Mouse (Mus musculus) stomach, postnatal 0 days (tissue): ENCODE measurements around the gene Atp5d. TPM values are rescaled to one million over a fixed set of nuclear protein-coding genes. Genes with fewer than 3 reads are reported as not detected.

Experiments
- ATAC-seq: fragments of 200-750 bp; cut with Nextera tagmentation; 2 replicates; pipeline ENCODE4 v1.8.0; 2017; ENCODE audit not compliant: low FRiP score, low TSS enrichment
- DNase-seq: peaks from one replicate; pipeline ENCODE4 v3.0.0-alpha.2; 2016; ENCODE audit warnings: low spot score
- H3K27ac ChIP-seq: fragments of 300-500 bp; sonication (generic); replicated peaks from 2 replicates; pipeline ENCODE4 v1.5.1; 2014; ENCODE audit warnings: mild to moderate bottlenecking, control low read depth
- H3K27me3 ChIP-seq: fragments of 300-500 bp; sonication (generic); 2 replicates; pipeline ENCODE4 v1.6.1; 2014; ENCODE audit warnings: low read length; ENCODE audit not compliant: control insufficient read depth, insufficient read depth
- H3K36me3 ChIP-seq: fragments of 300-500 bp; sonication (generic); 2 replicates; pipeline ENCODE4 v1.6.1; 2014; ENCODE audit warnings: low read length, mixed read lengths; ENCODE audit not compliant: control insufficient read depth, insufficient read depth
- H3K4me1 ChIP-seq: fragments of 300-500 bp; sonication (generic); replicated peaks from 2 replicates; pipeline ENCODE4 v1.6.1; 2014; ENCODE audit warnings: antibody characterized with exemption; ENCODE audit not compliant: control insufficient read depth, insufficient read depth
- H3K4me2 ChIP-seq: fragments of 300-500 bp; sonication (generic); replicated peaks from 2 replicates; pipeline ENCODE4 v1.6.1; 2014; ENCODE audit warnings: low read depth, mild to moderate bottlenecking, control low read depth, moderate library complexity
- H3K4me3 ChIP-seq: fragments of 300-500 bp; sonication (generic); 2 replicates; pipeline ENCODE4 v1.5.1; 2014; ENCODE audit warnings: low read depth, low read length, control low read depth
- H3K9ac ChIP-seq: fragments of 300-500 bp; sonication (generic); 2 replicates; pipeline ENCODE4 v1.6.1; 2014; ENCODE audit warnings: mild to moderate bottlenecking, low read length, control low read depth, mixed read lengths
- H3K9me3 ChIP-seq: fragments of 300-500 bp; sonication (generic); 2 replicates; pipeline ENCODE4 v1.6.1; 2016; ENCODE audit warnings: low read length; ENCODE audit not compliant: control insufficient read depth
- CTCF ChIP-seq: IDR thresholded peaks from 2 replicates; pipeline ENCODE4 v1.5.1; 2016; ENCODE audit warnings: antibody characterized with exemption, low read depth, mild to moderate bottlenecking, moderate library complexity
- EP300 ChIP-seq: optimal IDR thresholded peaks from 2 replicates; pipeline ENCODE3; 2016; ENCODE audit warnings: antibody characterized with exemption
- WGBS: fragments of 180-500 bp; shearing (Covaris S2); extraction: QIAGEN DNeasy Blood & Tissue Kit; methylation state at CpG from one replicate; pipeline ENCODE4 v1.1.7; 2014; 5-methylcytosine and 5-hydroxymethylcytosine counted together
- polyA plus RNA-seq: library from polyadenylated mRNA; unstranded; fragments of >200 nt; fragmentation: Nextera tagmentation; extraction: Ambion mirVana; gene quantifications from 2 replicates; pipeline ENCODE4 v1.2.1, GENCODE M21; 2015

The Atp5d gene
- polyA plus RNA-seq, result 679 and 705 TPM in 2 replicates

DNA sequence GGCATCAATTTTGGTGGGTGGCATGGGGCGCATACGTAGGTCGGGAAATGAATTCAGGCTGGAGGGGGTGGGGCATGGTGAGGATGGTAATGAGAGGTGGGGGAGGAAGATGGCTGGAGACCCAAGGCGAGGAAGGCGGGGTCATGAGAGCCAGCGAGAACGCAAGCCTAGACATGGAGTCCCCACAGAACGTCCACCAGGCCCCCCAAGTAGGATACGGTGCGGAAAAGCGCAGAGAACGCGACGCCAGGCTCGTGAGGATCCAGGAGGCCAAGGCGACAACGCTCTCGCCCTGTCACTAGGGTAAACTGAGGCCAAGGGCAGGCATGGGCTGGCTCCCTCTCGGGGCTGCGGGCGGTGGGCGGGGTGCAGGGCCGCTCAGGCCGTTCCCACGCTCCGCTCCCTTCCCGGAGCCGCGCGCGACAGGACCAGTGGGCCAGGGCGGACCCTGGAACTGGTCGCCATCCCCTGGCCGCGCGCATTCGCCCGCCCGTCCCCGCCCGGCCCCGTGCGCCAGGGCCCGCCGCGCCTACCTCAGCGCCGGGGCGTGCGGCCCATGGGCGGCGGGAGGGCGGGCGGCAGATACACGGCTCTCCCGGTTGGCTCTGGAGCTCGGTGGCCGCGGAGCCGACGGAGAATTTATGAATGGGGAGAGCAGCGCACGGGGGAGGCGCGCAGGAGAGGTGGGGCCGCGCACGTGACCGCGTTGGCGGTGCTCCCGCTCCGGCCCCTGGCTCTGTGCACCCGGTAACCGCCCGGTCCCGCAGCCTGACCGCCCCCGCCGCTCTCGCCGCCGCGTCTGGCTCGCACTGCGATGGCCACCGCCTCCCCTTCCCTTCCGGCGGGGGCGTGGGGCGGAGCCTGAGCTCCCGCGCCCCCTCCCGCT lies at the start of gene Atp5d:
TSS of gene Atp5d (plus strand) at position 80 of the 886 bp plus-strand sequence.
- Histone ChIP-seq H3K4me3 (peak within 1 kb of the TSS; percentile 58), H3K9me3 (no peaks in the 10 kb centered on the region), H3K4me2 (peak within 1 kb of the TSS; percentile 96), H3K27ac (peak within 1 kb of the TSS; percentile 76), H3K9ac (peak within 1 kb of the TSS; percentile 68), H3K27me3 (no peaks in the 10 kb centered on the region), H3K36me3 (peaks cover 2% of the 10 kb centered on the region; the same call in 1 of the 2 replicates), H3K4me1 (peaks cover 5% of the 10 kb centered on the region; the same call in 1 of the 2 replicates)
- WGBS, result 2% methylated on average over 34 of the region's 94 CpGs
- DNase-seq, result peak; percentile 77
- ATAC-seq, result peak; percentile 2; the same call in 1 of the 2 replicates
- TF ChIP-seq EP300 (no peak), CTCF (no peak)

DNA sequence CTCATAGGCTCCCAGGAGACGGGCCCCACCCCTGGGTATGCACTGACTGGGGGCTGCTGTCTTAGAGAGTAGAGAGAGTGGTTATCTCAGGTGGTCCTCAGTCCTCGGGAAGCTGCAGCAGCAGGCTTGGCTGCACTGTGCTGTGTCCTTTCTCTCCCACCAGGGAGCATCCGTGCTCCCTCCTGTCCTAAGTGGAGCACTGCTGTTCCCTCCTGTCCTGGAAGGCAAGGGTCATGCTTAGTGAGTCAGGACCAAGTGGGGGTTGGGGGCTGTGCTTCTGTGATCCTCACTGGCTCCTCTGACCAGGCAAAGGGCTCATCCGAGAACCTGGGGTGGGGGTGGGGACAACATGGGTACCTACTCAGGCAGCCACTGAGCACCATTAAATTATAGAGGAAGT lies 49.3 kb upstream of the Atp5d start:
- ATAC-seq (no peak), DNase-seq (no peak)
- TF ChIP-seq CTCF (peak; percentile 47), EP300 (no peak)
- H3K4me1 ChIP-seq, result peaks cover 12% of the 10 kb centered on the region
- H3K27ac ChIP-seq, result no peak overlapping the region
- H3K9me3 ChIP-seq, result no peaks in the 10 kb centered on the region
- no peak overlapping the region for H3K4me2 ChIP-seq
- H3K9ac ChIP-seq, result no peak overlapping the region
- H3K4me3 ChIP-seq, result no peak overlapping the region
- no peaks in the 10 kb centered on the region for H3K27me3 ChIP-seq
- no peaks in the 10 kb centered on the region; the same call in 1 of the 2 replicates for H3K36me3 ChIP-seq
- WGBS, result 58% methylated on average over 4 of the region's 4 CpGs

DNA sequence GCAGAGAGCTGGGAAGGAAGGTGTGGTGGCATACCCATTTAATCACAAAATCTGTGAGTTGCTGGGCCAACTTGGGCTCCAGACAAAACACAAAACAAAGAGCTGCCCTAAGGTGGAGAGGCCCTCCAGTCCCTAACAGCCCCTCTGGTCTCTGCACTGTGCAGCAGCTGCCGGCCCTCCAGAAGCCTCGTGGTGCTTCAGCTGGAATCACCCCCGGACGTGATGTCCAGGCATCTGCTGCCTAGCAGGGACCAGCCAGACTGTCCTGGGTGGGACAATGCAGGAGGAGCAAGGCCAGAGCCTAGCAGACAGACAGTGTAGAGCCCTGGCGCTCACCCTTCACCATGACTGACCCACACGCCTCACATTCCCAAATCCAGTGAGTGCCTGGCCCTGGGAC lies 46.9 kb upstream of the Atp5d start:
- TF ChIP-seq CTCF (no peak), EP300 (no peak)
- 81% methylated on average over 6 of the region's 6 CpGs for WGBS
- no peak overlapping the region; the same call in 1 of the 2 replicates for H3K27ac ChIP-seq
- H3K27me3 ChIP-seq, result no peaks in the 10 kb centered on the region
- no peaks in the 10 kb centered on the region for H3K36me3 ChIP-seq
- no peak for ATAC-seq
- H3K9me3 ChIP-seq, result no peaks in the 10 kb centered on the region
- H3K4me3 ChIP-seq, result no peak overlapping the region
- H3K9ac ChIP-seq, result no peak overlapping the region; the same call in 1 of the 2 replicates
- H3K4me1 ChIP-seq, result peaks cover 9% of the 10 kb centered on the region
- DNase-seq, result no peak
- no peak overlapping the region for H3K4me2 ChIP-seq

DNA sequence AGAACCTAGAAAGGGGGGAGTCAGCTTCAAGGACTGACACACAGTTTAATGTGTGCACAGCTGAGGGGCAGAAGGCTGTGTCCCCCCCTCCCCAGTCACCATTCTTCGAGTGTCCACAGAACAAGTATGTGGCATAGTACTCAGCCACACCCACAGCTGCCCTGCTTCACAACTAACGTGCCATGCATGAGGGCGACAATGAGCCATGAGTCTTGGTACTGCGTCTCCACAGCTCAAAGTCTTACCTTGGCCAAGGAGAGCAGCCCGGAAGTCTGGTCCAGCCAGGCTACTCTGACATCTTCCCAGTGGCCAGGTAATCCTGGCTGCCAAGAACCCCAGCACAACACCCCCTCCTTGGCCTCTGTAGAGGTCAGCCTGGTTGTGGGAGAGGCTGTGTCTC lies 45.7 kb upstream of the Atp5d start:
- TF ChIP-seq CTCF, result no peak
- TF ChIP-seq EP300, result no peak
- H3K36me3 ChIP-seq, result no peaks in the 10 kb centered on the region
- WGBS, result 50% methylated on average over 5 of the region's 5 CpGs
- H3K4me2 ChIP-seq, result no peak overlapping the region
- ATAC-seq, result no peak
- no peak for DNase-seq
- no peaks in the 10 kb centered on the region for H3K27me3 ChIP-seq
- H3K9me3 ChIP-seq, result no peaks in the 10 kb centered on the region
- peaks cover 9% of the 10 kb centered on the region for H3K4me1 ChIP-seq
- no peak overlapping the region for H3K9ac ChIP-seq
- H3K4me3 ChIP-seq, result no peak overlapping the region
- no peak overlapping the region for H3K27ac ChIP-seq

- DNase-seq, result no peak
- no peaks in the 10 kb centered on the region for H3K27me3 ChIP-seq
- 87% methylated on average over 6 of the region's 6 CpGs for whole genome bisulfite sequencing
- TF ChIP-seq EP300, result no peak
- TF ChIP-seq CTCF, result no peak
- no peak overlapping the region for H3K4me2 ChIP-seq
- peaks cover 9% of the 10 kb centered on the region for H3K4me1 ChIP-seq
- no peak overlapping the region for H3K27ac ChIP-seq
- no peak overlapping the region for H3K9ac ChIP-seq
- no peaks in the 10 kb centered on the region for H3K36me3 ChIP-seq
- H3K9me3 ChIP-seq, result no peaks in the 10 kb centered on the region
- ATAC-seq, result no peak
- no peak overlapping the region for H3K4me3 ChIP-seq
Observed at GRCm38 (mm10) chr10:80094085-80094484, 44.3 kb upstream of the Atp5d start.

- H3K9ac ChIP-seq, result no peak overlapping the region
- no peak overlapping the region for H3K27ac ChIP-seq
- H3K27me3 ChIP-seq, result no peaks in the 10 kb centered on the region
- no peak overlapping the region for H3K4me2 ChIP-seq
- peaks cover 9% of the 10 kb centered on the region for H3K4me1 ChIP-seq
- TF ChIP-seq EP300 (no peak), CTCF (no peak)
- no peaks in the 10 kb centered on the region for H3K36me3 ChIP-seq
- DNase-seq (no peak), ATAC-seq (no peak)
- H3K9me3 ChIP-seq, result no peaks in the 10 kb centered on the region
- WGBS, result 74% methylated on average over 3 of the region's 3 CpGs
- no peak overlapping the region for H3K4me3 ChIP-seq
Observed at GRCm38 (mm10) chr10:80094684-80095083, 43.7 kb upstream of the Atp5d start.
